Mouse (Mus musculus) embryonic stem cell, embryonic (primary cell): Measurements from ENCODE around the gene Igfbp7.

ENCODE experiments used
- CTCF ChIA-PET, 4 experiments: fragments of 300-600 bp in 2 of 4; fragments of 350-600 bp in 2 of 4; sonication (Branson Sonifier 250); formaldehyde crosslinking; loops; one replicate each; lab custom pipeline; 2022; ENCODE audit warnings: inconsistent platforms in 2 of 4; lab: Charles Lee
- POLR2A ChIA-PET, 4 experiments: fragments of 300-600 bp in 2 of 4; fragments of 350-600 bp in 2 of 4; sonication (Branson Sonifier 250); formaldehyde crosslinking; loops; one replicate each; lab custom pipeline; 2022; ENCODE audit warnings: antibody characterized with exemption in 4 of 4, inconsistent platforms in 1 of 4; lab: Charles Lee

Igfbp7 gene

GRCm38 (mm10) chr5:77386596-77387413 lies 21.0 kb downstream of the Igfbp7 start:
- CTCF ChIA-PET: interaction anchor here in 1 of 4 experiments (0.6 kb wide), 1 partner anchor 20 kb away, joined by 3 read pairs; no protein-coding TSS in a partner anchor

GRCm38 (mm10) chr5:77385900-77386595 lies 21.8 kb downstream of the Igfbp7 start:
- ChIA-PET CTCF (interaction anchor here in 2 of 4 experiments (0.6 to 0.9 kb wide), 2 partner anchors 19 kb away, joined by 3 read pairs; no protein-coding TSS in a partner anchor), POLR2A (no interaction called here)

More at GRCm38 (mm10) chr5:77386596-77387413, 21.0 kb downstream of the Igfbp7 start:
- POLR2A ChIA-PET: interaction anchor here in 1 of 4 experiments (0.6 to 0.9 kb wide), 3 partner anchors 23 to 113 kb away, joined by 3 to 4 read pairs (median 3); no protein-coding TSS in a partner anchor

- POLR2A ChIA-PET: no interaction called here
- CTCF ChIA-PET: no interaction called here
Observed at GRCm38 (mm10) chr5:77385221-77385620, 22.6 kb downstream of the Igfbp7 start.

GRCm38 (mm10) chr5:77384724-77385123 lies 23.1 kb downstream of the Igfbp7 start:
- ChIA-PET CTCF (no interaction called here), POLR2A (interaction anchor here in 1 of 4 experiments (0.8 to 1.2 kb wide), 2 partner anchors 15 to 27 kb away, joined by 3 read pairs; no protein-coding TSS in a partner anchor)

- ChIA-PET CTCF (interaction anchor here in 2 of 4 experiments (0.5 to 0.7 kb wide), 2 partner anchors 13 to 76 kb away, joined by 3 read pairs; no protein-coding TSS in a partner anchor), POLR2A (interaction anchor here in 2 of 4 experiments (0.8 to 1.2 kb wide), 3 partner anchors 10 to 26 kb away, joined by 3 read pairs; no protein-coding TSS in a partner anchor)
Observed at GRCm38 (mm10) chr5:77383799-77384554, 23.9 kb downstream of the Igfbp7 start.

GRCm38 (mm10) chr5:77381686-77382085 lies 26.2 kb downstream of the Igfbp7 start:
- ChIA-PET POLR2A (interaction anchor here (0.6 to 1.3 kb wide), 6 partner anchors 9 to 31 kb away, joined by 3 to 4 read pairs (median 3); no protein-coding TSS in a partner anchor), CTCF (interaction anchor here in 1 of 4 experiments (0.5 kb wide), 1 partner anchor 324 kb away, joined by 6 read pairs; no protein-coding TSS in a partner anchor)

- CTCF ChIA-PET: no interaction called here
- POLR2A ChIA-PET: interaction anchor here in 2 of 4 experiments (0.7 to 1.3 kb wide), 3 partner anchors 8 to 19 kb away, joined by 3 to 4 read pairs (median 3); no protein-coding TSS in a partner anchor
Observed at GRCm38 (mm10) chr5:77381283-77381682, 26.6 kb downstream of the Igfbp7 start.

- ChIA-PET POLR2A (interaction anchor here in 3 of 4 experiments (0.6 to 1.0 kb wide), 5 partner anchors 11 to 24 kb away, joined by 3 to 5 read pairs (median 3); no protein-coding TSS in a partner anchor), CTCF (no interaction called here)
Observed at GRCm38 (mm10) chr5:77380321-77380901, 27.4 kb downstream of the Igfbp7 start.

GRCm38 (mm10) chr5:77379434-77380135 lies 28.3 kb downstream of the Igfbp7 start:
- CTCF ChIA-PET: no interaction called here
- POLR2A ChIA-PET: interaction anchor here in 1 of 4 experiments (0.8 to 0.9 kb wide), 3 partner anchors 9 to 23 kb away, joined by 3 to 5 read pairs (median 4); no protein-coding TSS in a partner anchor

- POLR2A ChIA-PET: no interaction called here
- CTCF ChIA-PET: interaction anchor here in 1 of 4 experiments (0.6 kb wide), 1 partner anchor 84 kb away, joined by 3 read pairs; no protein-coding TSS in a partner anchor
Observed at GRCm38 (mm10) chr5:77378027-77378426, 29.8 kb downstream of the Igfbp7 start.

GRCm38 (mm10) chr5:77375546-77375945 lies 32.3 kb downstream of the Igfbp7 start:
- ChIA-PET CTCF (no interaction called here), POLR2A (interaction anchor here in 1 of 4 experiments (0.6 kb wide), 1 partner anchor 15 kb away, joined by 3 read pairs; no protein-coding TSS in a partner anchor)

- CTCF ChIA-PET: no interaction called here
- POLR2A ChIA-PET: no interaction called here
Observed at GRCm38 (mm10) chr5:77374945-77375344, 32.9 kb downstream of the Igfbp7 start.

- CTCF ChIA-PET: no interaction called here
- POLR2A ChIA-PET: interaction anchor here in 3 of 4 experiments (1.0 to 2.2 kb wide), 7 partner anchors 9 to 63 kb away, joined by 3 to 5 read pairs (median 4); partner anchors contain the start of genes Noa1 (in 1 of the 3) and Polr2b (in 1 of the 3)
Observed at GRCm38 (mm10) chr5:77372778-77373177, 35.1 kb downstream of the Igfbp7 start.

- POLR2A ChIA-PET: interaction anchor here in 3 of 4 experiments (0.9 to 2.2 kb wide), 9 partner anchors 9 to 62 kb away, joined by 3 to 5 read pairs (median 4); partner anchors contain the start of genes Noa1 (in 1 of the 3) and Polr2b (in 1 of the 3)
Observed at GRCm38 (mm10) chr5:77372242-77372641, 35.6 kb downstream of the Igfbp7 start.

GRCm38 (mm10) chr5:77370378-77370892 lies 37.4 kb downstream of the Igfbp7 start:
- POLR2A ChIA-PET: interaction anchor here in 2 of 4 experiments (0.7 to 1.1 kb wide), 3 partner anchors 12 to 92 kb away, joined by 3 to 8 read pairs (median 3); no protein-coding TSS in a partner anchor
- CTCF ChIA-PET: interaction anchor here in 2 of 4 experiments (0.6 to 1.8 kb wide), 2 partner anchors 16 to 20 kb away, joined by 3 to 5 read pairs; no protein-coding TSS in a partner anchor

More at GRCm38 (mm10) chr5:77372242-77372641, 35.6 kb downstream of the Igfbp7 start:
- CTCF ChIA-PET: interaction anchor here in 1 of 4 experiments (0.7 kb wide), 1 partner anchor 87 kb away, joined by 3 read pairs; no protein-coding TSS in a partner anchor

- ChIA-PET POLR2A (interaction anchor here in 3 of 4 experiments (0.6 to 2.0 kb wide), 5 partner anchors 11 to 17 kb away, joined by 3 to 8 read pairs (median 3); no protein-coding TSS in a partner anchor), CTCF (interaction anchor here in 1 of 4 experiments (1.8 kb wide), 1 partner anchor 15 kb away, joined by 5 read pairs; no protein-coding TSS in a partner anchor)
Observed at GRCm38 (mm10) chr5:77369394-77369793, 38.4 kb downstream of the Igfbp7 start.
